ENCODE assay signal across 8 mouse cellular contexts in genomic region chr16:90187453-90187852, GRCm38 (mm10). TPM values are rescaled to one million over a fixed set of nuclear protein-coding genes. Genes with fewer than 3 reads are reported as not detected.
DNase-seq lines count a peak whose midpoint lies in the region; ATAC-seq lines count a peak whose summit lies in the region.

No protein-coding gene starts in this region.

- 46% methylated on average over 13 of the region's 13 CpGs for WGBS in forebrain, embryonic 15.5 days
- WGBS in forebrain, embryonic 12.5 days: 41% methylated on average over 13 of the region's 13 CpGs
- 20% methylated on average over 13 of the region's 13 CpGs for WGBS in kidney, embryonic 14.5 days

- 0 out of 2 replicates have a peak, but pooled peaks have one; percentile 14 for ATAC-seq in forebrain, embryonic 15.5 days (replicated peaks)
- no peak for ATAC-seq in forebrain, embryonic 12.5 days (ENCODE audit: low FRiP score)
- ATAC-seq in granulocyte monocyte progenitor cell, adult 5-6 weeks (replicated peaks; ENCODE audit: poor library complexity, severe bottlenecking): peak; percentile 76
- ATAC-seq in kidney, embryonic 14.5 days (ENCODE audit: low FRiP score, low TSS enrichment): peak; percentile 68

- no peaks in the 10 kb centered on the region for H3K36me3 ChIP-seq in forebrain, embryonic 15.5 days
- H3K36me3 ChIP-seq in forebrain, embryonic 12.5 days (replicated peaks): no peaks in the 10 kb centered on the region
- no peaks in the 10 kb centered on the region for H3K36me3 ChIP-seq in kidney, embryonic 14.5 days (ENCODE audit: control insufficient read depth, insufficient read depth, low read length)

- H3K4me2 ChIP-seq in forebrain, embryonic 15.5 days (replicated peaks): no peak overlapping the region
- no peak overlapping the region for H3K4me2 ChIP-seq in forebrain, embryonic 12.5 days
- no peak overlapping the region for H3K4me2 ChIP-seq in kidney, embryonic 14.5 days (replicated peaks; ENCODE audit: low read depth, low read length)

- no peaks in the 10 kb centered on the region for H3K4me1 ChIP-seq in forebrain, embryonic 15.5 days
- H3K4me1 ChIP-seq in forebrain, embryonic 12.5 days: no peaks in the 10 kb centered on the region
- H3K4me1 ChIP-seq in kidney, embryonic 14.5 days (ENCODE audit: control insufficient read depth, insufficient read depth, low read length): peaks cover 6% of the 10 kb centered on the region; the same call in 1 of the 2 replicates

- H3K27me3 ChIP-seq in forebrain, embryonic 15.5 days: no peaks in the 10 kb centered on the region
- H3K27me3 ChIP-seq in forebrain, embryonic 12.5 days: peaks cover 3% of the 10 kb centered on the region; the same call in 1 of the 2 replicates
- H3K27me3 ChIP-seq in kidney, embryonic 14.5 days (ENCODE audit: control insufficient read depth, insufficient read depth, low read length): no peaks in the 10 kb centered on the region

- no peak overlapping the region for H3K4me3 ChIP-seq in forebrain, embryonic 15.5 days
- H3K4me3 ChIP-seq in forebrain, embryonic 12.5 days (replicated peaks): no peak overlapping the region
- no peak overlapping the region for H3K4me3 ChIP-seq in kidney, embryonic 14.5 days (ENCODE audit: low read length)

- H3K9ac ChIP-seq in forebrain, embryonic 15.5 days (replicated peaks): no peak overlapping the region
- H3K9ac ChIP-seq in forebrain, embryonic 12.5 days: no peak overlapping the region
- H3K9ac ChIP-seq in kidney, embryonic 14.5 days (ENCODE audit: low read depth, low read length): no peak overlapping the region

- DNase-seq in R1 (ENCODE audit: low read depth, low spot score): peak; percentile 81
- peak; percentile 80 for DNase-seq in lung, postnatal 25 days (ENCODE audit: low spot score)
- no peak for DNase-seq in right cerebral cortex, postnatal 14 days
- DNase-seq in thymus, postnatal 25 days: no peak

- H3K9me3 ChIP-seq in forebrain, embryonic 15.5 days: no peaks in the 10 kb centered on the region
- H3K9me3 ChIP-seq in forebrain, embryonic 12.5 days: no peaks in the 10 kb centered on the region
- H3K9me3 ChIP-seq in kidney, embryonic 14.5 days (ENCODE audit: control insufficient read depth, low read length): no peaks in the 10 kb centered on the region

- H3K27ac ChIP-seq in forebrain, embryonic 15.5 days (replicated peaks): no peak overlapping the region
- no peak overlapping the region for H3K27ac ChIP-seq in forebrain, embryonic 12.5 days
- no peak overlapping the region for H3K27ac ChIP-seq in kidney, embryonic 14.5 days (ENCODE audit: low read depth, low read length)

RNA-seq across cellular contexts. Expression of gene Sod1, which starts 33.1 kb away (rescaled TPM):
- 853 and 902 TPM in 2 replicates for polyA plus RNA-seq in forebrain, embryonic 15.5 days (2015; fragmentation: Nextera tagmentation; extraction: Ambion mirVana)
- polyA plus RNA-seq in forebrain, embryonic 12.5 days (2016; fragmentation: Nextera tagmentation; extraction: Ambion mirVana): 837 and 844 TPM in 2 replicates
- 616 and 651 TPM in 2 replicates for total RNA-seq in granulocyte monocyte progenitor cell, adult 5-6 weeks (2014; fragmentation: Nextera tagmentation)
- total RNA-seq in granulocyte monocyte progenitor cell, adult 5-6 weeks (2017): 639 and 762 TPM in 2 replicates
- polyA plus RNA-seq in kidney, embryonic 14.5 days (2014; fragmentation: Nextera tagmentation; extraction: Ambion mirVana): 1,220 and 1,387 TPM in 2 replicates

RNA-seq across cellular contexts. Expression of gene Tiam1, which starts 43.9 kb away (rescaled TPM):
- polyA plus RNA-seq in forebrain, embryonic 15.5 days (2015; fragmentation: Nextera tagmentation; extraction: Ambion mirVana): 33.8 and 35.1 TPM in 2 replicates
- polyA plus RNA-seq in forebrain, embryonic 12.5 days (2016; fragmentation: Nextera tagmentation; extraction: Ambion mirVana): 24.7 and 31.5 TPM in 2 replicates
- total RNA-seq in granulocyte monocyte progenitor cell, adult 5-6 weeks (2014; fragmentation: Nextera tagmentation): 66.1 and 76.1 TPM in 2 replicates
- 65.8 and 68.6 TPM in 2 replicates for total RNA-seq in granulocyte monocyte progenitor cell, adult 5-6 weeks (2017)
- polyA plus RNA-seq in kidney, embryonic 14.5 days (2014; fragmentation: Nextera tagmentation; extraction: Ambion mirVana): 24.5 and 28.4 TPM in 2 replicates

Comparison
In these comparisons a context has a peak if more than half of its experiments do, and no peak if none do; other contexts are left out.
1. DNase-seq: peak in R1 (single experiment) and lung, postnatal 25 days (single experiment); none in right cerebral cortex, postnatal 14 days (single experiment) and thymus, postnatal 25 days (single experiment).